Mouse (Mus musculus): ENCODE data around the gene Gm11564. TPM values are rescaled to one million over a fixed set of nuclear protein-coding genes. Genes with fewer than 3 reads are reported as not detected.
"Not testable (repeated sequence)": the region's sequence is repeated elsewhere in the genome, so short reads cannot be mapped to it uniquely, and the experiment has no call there.

Gene Gm11564
- polyA plus RNA-seq, 1 experiment from 2014 or later: not detected

DNA sequence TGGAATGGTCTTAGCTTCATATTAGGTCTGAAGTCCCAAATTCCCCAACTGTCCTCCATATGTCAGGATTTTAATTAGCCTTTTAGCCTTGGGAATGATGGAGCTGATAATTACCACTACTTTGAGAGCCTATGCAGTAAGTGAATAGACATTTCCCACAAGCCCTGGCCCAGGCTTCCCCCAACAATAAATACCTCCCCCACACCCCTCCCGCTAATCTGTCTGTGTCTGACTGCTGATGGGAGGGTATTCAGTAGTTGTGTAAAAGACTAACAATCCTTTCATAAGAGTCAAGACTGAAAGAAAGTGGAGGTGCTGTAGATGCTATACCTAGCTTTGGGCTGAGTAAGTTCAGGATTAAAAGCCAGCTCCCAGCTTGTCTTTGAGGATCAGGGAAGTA lies 26.7 kb upstream of the Gm11564 start:
- no peaks in the 10 kb centered on the region for H3K27me3 ChIP-seq (replicated peaks; ENCODE audit: control insufficient read depth, insufficient read depth, low read length)
- TF ChIP-seq CTCF (IDR thresholded peaks at IDR 0.05; ENCODE audit: low read depth): no peak
- H3K4me3 ChIP-seq (ENCODE audit: low read depth, low read length): no peak overlapping the region
- H3K36me3 ChIP-seq (ENCODE audit: control insufficient read depth, insufficient read depth): no peaks in the 10 kb centered on the region
- ATAC-seq: no peak
- H3K9me3 ChIP-seq (ENCODE audit: control insufficient read depth): no peaks in the 10 kb centered on the region
- H3K27ac ChIP-seq (ENCODE audit: low read depth, low read length): no peak overlapping the region
- H3K9ac ChIP-seq (ENCODE audit: low read depth, low read length): no peak overlapping the region
- H3K4me2 ChIP-seq (replicated peaks; ENCODE audit: low read depth): no peak overlapping the region
- 73% methylated on average over 1 of the region's 1 CpGs for WGBS
- no peaks in the 10 kb centered on the region for H3K4me1 ChIP-seq (replicated peaks; ENCODE audit: control insufficient read depth, insufficient read depth, low read length)

DNA sequence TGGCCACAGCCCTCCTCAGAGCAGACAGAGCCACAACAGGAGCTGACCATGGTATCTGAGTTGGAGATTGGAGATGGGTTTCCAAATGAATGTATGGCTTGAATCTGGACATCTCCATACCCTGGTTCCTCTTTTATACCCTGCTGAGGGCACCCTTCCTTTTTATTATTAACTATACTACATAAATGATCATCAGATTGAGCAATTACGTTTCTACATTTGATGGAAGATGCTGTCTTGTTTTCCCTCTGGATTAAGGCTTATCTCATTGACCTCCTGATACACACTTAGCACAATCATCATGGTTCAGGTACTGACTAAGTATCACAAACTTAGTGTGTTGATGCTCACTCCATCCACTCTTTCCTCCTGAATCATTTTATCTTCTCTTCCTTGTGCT lies 22.5 kb upstream of the Gm11564 start, which contains the start of gene 2300003K06Rik:
Gene 2300003K06Rik, minus strand, starts transcription at position 101 of the 400 bp plus-strand sequence.
- ATAC-seq: no peak
- Histone ChIP-seq H3K36me3 (ENCODE audit: control insufficient read depth, insufficient read depth) (no peaks in the 10 kb centered on the region), H3K9me3 (ENCODE audit: control insufficient read depth) (no peaks in the 10 kb centered on the region), H3K4me3 (ENCODE audit: low read depth, low read length) (no peak within 1 kb of the TSS), H3K27ac (ENCODE audit: low read depth, low read length) (no peak within 1 kb of the TSS), H3K9ac (ENCODE audit: low read depth, low read length) (no peak within 1 kb of the TSS), H3K27me3 (replicated peaks; ENCODE audit: control insufficient read depth, insufficient read depth, low read length) (no peaks in the 10 kb centered on the region), H3K4me2 (replicated peaks; ENCODE audit: low read depth) (no peak within 1 kb of the TSS), H3K4me1 (replicated peaks; ENCODE audit: control insufficient read depth, insufficient read depth, low read length) (no peaks in the 10 kb centered on the region)
- TF ChIP-seq CTCF (IDR thresholded peaks at IDR 0.05; ENCODE audit: low read depth): no peak
- WGBS: 47% methylated on average over 1 of the region's 1 CpGs

DNA sequence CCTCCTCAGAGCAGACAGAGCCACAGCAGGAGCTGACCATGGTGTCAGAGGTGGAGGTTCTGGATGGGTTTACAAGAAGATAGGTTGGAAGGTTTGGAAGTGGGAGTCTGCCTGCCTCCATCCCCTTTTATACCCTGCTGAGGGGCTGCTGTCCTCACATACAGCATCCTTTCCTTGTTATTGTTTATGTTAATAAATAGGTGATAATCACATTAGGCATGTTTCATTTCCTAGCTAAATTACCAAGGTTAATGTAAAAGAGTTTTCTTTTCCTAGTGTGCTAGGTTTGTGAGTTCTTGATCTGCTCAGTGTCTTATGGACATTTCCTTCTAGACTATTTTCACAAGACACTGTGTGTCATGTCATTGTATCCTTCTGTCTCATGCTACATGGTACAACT lies 5.7 kb downstream of the Gm11564 start, which contains the start of gene Krtap4-13:
Gene Krtap4-13, minus strand, starts transcription at position 101 of the 400 bp plus-strand sequence.
- H3K4me2 ChIP-seq (replicated peaks; ENCODE audit: low read depth); H3K27me3 ChIP-seq (replicated peaks; ENCODE audit: control insufficient read depth, insufficient read depth, low read length); H3K4me3 ChIP-seq (ENCODE audit: low read depth, low read length); H3K27ac ChIP-seq (ENCODE audit: low read depth, low read length); H3K9ac ChIP-seq (ENCODE audit: low read depth, low read length); H3K9me3 ChIP-seq (ENCODE audit: control insufficient read depth); H3K36me3 ChIP-seq (ENCODE audit: control insufficient read depth, insufficient read depth); ATAC-seq; H3K4me1 ChIP-seq (replicated peaks; ENCODE audit: control insufficient read depth, insufficient read depth, low read length): not testable (repeated sequence)

DNA sequence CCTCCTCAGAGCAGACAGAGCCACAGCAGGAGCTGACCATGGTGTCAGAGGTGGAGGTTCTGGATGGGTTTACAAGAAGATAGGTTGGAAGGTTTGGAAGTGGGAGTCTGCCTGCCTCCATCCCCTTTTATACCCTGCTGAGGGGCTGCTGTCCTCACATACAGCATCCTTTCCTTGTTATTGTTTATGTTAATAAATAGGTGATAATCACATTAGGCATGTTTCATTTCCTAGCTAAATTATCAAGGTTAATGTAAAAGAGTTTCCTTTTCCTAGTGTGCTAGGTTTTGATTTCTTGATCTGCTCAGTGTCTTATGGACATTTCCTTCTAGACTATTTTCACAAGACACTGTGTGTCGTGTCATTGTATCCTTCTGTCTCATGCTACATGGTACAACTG lies 11.1 kb downstream of the Gm11564 start, which contains the start of gene Gm11554:
Gene Gm11554, minus strand, starts transcription at position 101 of the 400 bp plus-strand sequence.
- not testable (repeated sequence) for H3K27ac ChIP-seq (ENCODE audit: low read depth, low read length); H3K36me3 ChIP-seq (ENCODE audit: control insufficient read depth, insufficient read depth); H3K27me3 ChIP-seq (replicated peaks; ENCODE audit: control insufficient read depth, insufficient read depth, low read length); ATAC-seq; H3K9me3 ChIP-seq (ENCODE audit: control insufficient read depth); H3K4me3 ChIP-seq (ENCODE audit: low read depth, low read length); H3K4me1 ChIP-seq (replicated peaks; ENCODE audit: control insufficient read depth, insufficient read depth, low read length); H3K4me2 ChIP-seq (replicated peaks; ENCODE audit: low read depth); H3K9ac ChIP-seq (ENCODE audit: low read depth, low read length)
- no CpG with 5 or more reads among the region's 1 CpGs for whole genome bisulfite sequencing

DNA sequence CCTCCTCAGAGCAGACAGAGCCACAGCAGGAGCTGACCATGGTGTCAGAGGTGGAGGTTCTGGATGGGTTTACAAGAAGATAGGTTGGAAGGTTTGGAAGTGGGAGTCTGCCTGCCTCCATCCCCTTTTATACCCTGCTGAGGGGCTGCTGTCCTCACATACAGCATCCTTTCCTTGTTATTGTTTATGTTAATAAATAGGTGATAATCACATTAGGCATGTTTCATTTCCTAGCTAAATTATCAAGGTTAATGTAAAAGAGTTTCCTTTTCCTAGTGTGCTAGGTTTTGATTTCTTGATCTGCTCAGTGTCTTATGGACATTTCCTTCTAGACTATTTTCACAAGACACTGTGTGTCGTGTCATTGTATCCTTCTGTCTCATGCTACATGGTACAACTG lies 16.6 kb downstream of the Gm11564 start, which contains the start of gene Gm11569:
Gene Gm11569, minus strand, starts transcription at position 101 of the 400 bp plus-strand sequence.
- not testable (repeated sequence) for H3K4me2 ChIP-seq (replicated peaks; ENCODE audit: low read depth); H3K9ac ChIP-seq (ENCODE audit: low read depth, low read length); H3K36me3 ChIP-seq (ENCODE audit: control insufficient read depth, insufficient read depth); H3K4me1 ChIP-seq (replicated peaks; ENCODE audit: control insufficient read depth, insufficient read depth, low read length); H3K9me3 ChIP-seq (ENCODE audit: control insufficient read depth); H3K4me3 ChIP-seq (ENCODE audit: low read depth, low read length); H3K27me3 ChIP-seq (replicated peaks; ENCODE audit: control insufficient read depth, insufficient read depth, low read length); H3K27ac ChIP-seq (ENCODE audit: low read depth, low read length); ATAC-seq
- WGBS: no CpG with 5 or more reads among the region's 1 CpGs

DNA sequence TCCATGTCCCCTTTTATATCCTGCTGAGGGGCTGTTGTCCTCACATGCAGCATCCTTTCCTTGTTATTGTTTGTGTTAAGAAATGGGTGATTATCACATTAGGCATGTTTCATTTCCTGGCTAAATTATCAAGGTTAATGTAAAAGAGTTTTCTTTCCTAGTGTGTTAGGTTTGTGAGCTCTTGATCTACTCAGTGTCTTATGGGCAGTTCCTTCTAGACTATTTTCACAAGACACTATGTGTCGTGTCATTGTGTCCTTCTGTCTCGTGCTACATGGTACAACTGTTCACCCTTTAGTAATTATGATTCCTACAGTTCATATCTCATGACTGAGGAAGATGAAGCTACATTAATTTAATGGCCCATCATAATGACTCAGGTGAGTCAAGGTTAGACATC lies 22.1 kb downstream of the Gm11564 start, which contains the start of gene Gm11596:
Gene Gm11596, minus strand, starts transcription at position 101 of the 400 bp plus-strand sequence.
- no peaks in the 10 kb centered on the region for H3K4me1 ChIP-seq (replicated peaks; ENCODE audit: control insufficient read depth, insufficient read depth, low read length)
- no peak for TF ChIP-seq CTCF (IDR thresholded peaks at IDR 0.05; ENCODE audit: low read depth)
- H3K9ac ChIP-seq (ENCODE audit: low read depth, low read length): no peak within 1 kb of the TSS
- no peaks in the 10 kb centered on the region for H3K36me3 ChIP-seq (ENCODE audit: control insufficient read depth, insufficient read depth)
- H3K27ac ChIP-seq (ENCODE audit: low read depth, low read length): no peak within 1 kb of the TSS
- 83% methylated on average over 2 of the region's 2 CpGs for WGBS
- no peak within 1 kb of the TSS for H3K4me2 ChIP-seq (replicated peaks; ENCODE audit: low read depth)
- H3K9me3 ChIP-seq (ENCODE audit: control insufficient read depth): no peaks in the 10 kb centered on the region
- ATAC-seq: no peak
- H3K27me3 ChIP-seq (replicated peaks; ENCODE audit: control insufficient read depth, insufficient read depth, low read length): no peaks in the 10 kb centered on the region
- no peak within 1 kb of the TSS for H3K4me3 ChIP-seq (ENCODE audit: low read depth, low read length)

DNA sequence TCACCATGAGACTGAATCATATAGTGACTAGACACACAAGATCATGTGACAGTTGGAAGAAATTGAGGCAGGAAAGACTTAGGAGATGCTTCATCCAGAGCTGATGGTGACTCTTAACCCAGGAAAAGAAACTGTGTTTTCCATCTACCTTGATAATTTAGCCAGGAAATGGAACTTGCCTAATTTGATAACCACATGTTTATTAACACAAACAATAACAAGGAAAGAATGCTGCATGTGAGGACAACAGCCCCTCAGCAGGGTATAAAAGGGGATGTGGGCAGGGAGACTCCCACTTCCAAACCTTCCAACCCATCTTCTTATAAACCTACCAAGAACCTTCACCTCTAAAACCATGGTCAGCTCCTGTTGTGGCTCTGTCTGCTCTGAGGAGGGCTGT lies 30.6 kb downstream of the Gm11564 start, which contains the start of gene Krtap4-9:
Gene Krtap4-9, plus strand, starts transcription at position 301 of the 400 bp plus-strand sequence.
- not testable (repeated sequence) for ATAC-seq; H3K36me3 ChIP-seq (ENCODE audit: control insufficient read depth, insufficient read depth); H3K4me2 ChIP-seq (replicated peaks; ENCODE audit: low read depth); H3K4me3 ChIP-seq (ENCODE audit: low read depth, low read length); H3K9ac ChIP-seq (ENCODE audit: low read depth, low read length); H3K4me1 ChIP-seq (replicated peaks; ENCODE audit: control insufficient read depth, insufficient read depth, low read length); H3K9me3 ChIP-seq (ENCODE audit: control insufficient read depth); H3K27me3 ChIP-seq (replicated peaks; ENCODE audit: control insufficient read depth, insufficient read depth, low read length); H3K27ac ChIP-seq (ENCODE audit: low read depth, low read length)

Measured in intestine, postnatal 0 days (tissue).